Mouse (Mus musculus) left cerebral cortex, adult 8-10 months (tissue): Measurements from ENCODE around the gene Srp54a. TPM values are rescaled to one million over a fixed set of nuclear protein-coding genes. Genes with fewer than 3 reads are reported as not detected.
"Not testable (repeated sequence)": the region's sequence is repeated elsewhere in the genome, so short reads cannot be mapped to it uniquely, and the experiment has no call there.

Experiments
- DNase-seq, 2 experiments: peaks; one replicate each; pipeline ENCODE4 v3.0.0; 2022; ENCODE audit warnings: low spot score in 2 of 2
- total RNA-seq, 4 experiments: library from RNA; stranded (reverse); gene quantifications; 2 replicates each; pipeline ENCODE4 v1.2.4; 2022

The Srp54a gene
- 100 to 1,000 TPM in 2 of 4 experiments, 10 to 100 TPM in 2; 95.1 to 102 (median 100) TPM for total RNA-seq

- peak; percentile 84 to 93 for DNase-seq
Observed at GRCm38 (mm10) chr12:55079726-55080600, at the start of gene Srp54a, which contains the start of gene 2700097O09Rik. TSS of gene Srp54a (plus strand) at chr12:55080262. TSS of gene 2700097O09Rik (minus strand) at chr12:55080110.

DNA sequence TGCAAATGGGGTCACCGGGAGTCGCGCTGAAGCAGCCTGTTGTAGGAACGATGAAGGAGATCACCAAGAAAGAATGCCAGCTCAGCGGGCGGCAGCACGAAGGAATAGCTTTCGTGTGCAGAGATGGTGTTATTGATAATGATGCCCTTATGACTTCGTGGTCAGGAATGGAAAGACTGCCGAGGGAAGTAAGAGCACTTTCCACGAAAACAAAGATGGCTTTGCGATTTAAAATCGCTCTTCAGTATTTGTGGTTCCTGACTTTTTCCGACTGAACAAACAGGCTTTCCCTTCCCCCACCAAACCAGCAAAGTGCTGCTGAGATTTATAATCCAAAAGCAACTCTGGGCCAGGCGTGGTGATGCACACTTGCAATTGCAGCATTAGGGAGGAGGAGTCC is 39.1 kb upstream of the Srp54a start:
- DNase-seq: no peak

GRCm38 (mm10) chr12:55049731-55050353 is 30.2 kb upstream of the Srp54a start:
- no peak for DNase-seq

DNA sequence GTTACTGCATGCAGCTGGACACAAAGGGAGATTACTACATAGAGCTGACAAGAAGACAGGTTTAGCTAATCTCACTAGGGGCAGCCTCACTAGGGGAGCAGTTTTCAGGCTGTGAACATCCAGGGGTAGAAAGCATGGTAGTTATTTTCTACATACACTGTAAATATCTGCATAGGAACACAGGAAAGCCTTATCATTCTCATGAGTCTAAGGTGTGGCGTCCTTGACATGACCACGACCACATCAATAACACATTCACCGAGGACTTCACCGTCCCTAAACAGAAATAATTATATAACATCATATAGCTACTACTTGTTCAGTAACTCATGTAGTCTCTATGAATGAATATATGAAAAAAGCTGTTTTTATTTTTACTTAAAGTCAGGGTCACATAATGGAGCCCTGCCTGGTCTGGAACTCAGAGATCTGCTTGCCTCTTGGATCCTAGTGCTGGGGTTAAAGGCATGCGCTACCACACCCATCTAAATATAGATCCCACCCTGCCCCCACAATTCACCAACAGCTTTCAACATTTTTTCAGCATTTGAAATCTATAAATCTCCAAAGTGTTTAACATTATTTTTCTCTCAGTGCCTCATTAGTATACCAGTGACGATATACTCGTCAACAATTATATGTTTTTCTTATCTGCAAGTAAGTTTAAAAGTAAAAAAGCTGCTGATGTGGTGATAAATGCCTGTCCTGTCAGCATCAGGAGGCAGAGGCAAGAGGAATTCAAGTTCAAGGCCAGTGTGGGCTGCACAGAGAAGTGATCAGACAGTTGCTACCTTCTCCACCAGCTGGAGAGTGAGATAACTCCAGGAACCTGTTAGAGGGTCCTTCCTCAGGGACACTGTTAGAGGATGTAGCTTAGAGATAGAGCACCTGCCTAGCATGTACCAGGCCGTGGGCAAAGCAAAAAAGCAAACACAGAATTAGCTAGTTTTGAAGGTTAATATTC is 28.6 kb upstream of the Srp54a start:
- DNase-seq: no peak

DNA sequence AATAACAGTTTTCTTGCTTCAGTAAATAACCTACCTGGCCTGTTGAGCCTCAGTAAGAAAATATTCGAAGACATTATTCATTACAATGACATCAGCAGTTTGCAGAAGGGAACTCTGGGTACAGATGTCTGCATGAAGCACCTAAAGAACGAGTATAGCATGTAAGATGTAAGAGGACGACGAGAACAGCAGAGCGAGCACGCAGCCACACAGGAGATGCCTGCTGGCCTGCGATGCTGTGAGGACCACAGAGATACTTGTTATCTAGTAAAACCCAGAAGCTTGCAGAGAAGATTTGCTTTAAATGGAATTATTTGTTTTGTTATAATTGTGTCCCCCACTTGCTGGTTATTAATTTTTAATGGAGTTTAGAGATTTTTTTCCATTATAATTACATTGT is 26.8 kb upstream of the Srp54a start:
- no peak for DNase-seq

DNA sequence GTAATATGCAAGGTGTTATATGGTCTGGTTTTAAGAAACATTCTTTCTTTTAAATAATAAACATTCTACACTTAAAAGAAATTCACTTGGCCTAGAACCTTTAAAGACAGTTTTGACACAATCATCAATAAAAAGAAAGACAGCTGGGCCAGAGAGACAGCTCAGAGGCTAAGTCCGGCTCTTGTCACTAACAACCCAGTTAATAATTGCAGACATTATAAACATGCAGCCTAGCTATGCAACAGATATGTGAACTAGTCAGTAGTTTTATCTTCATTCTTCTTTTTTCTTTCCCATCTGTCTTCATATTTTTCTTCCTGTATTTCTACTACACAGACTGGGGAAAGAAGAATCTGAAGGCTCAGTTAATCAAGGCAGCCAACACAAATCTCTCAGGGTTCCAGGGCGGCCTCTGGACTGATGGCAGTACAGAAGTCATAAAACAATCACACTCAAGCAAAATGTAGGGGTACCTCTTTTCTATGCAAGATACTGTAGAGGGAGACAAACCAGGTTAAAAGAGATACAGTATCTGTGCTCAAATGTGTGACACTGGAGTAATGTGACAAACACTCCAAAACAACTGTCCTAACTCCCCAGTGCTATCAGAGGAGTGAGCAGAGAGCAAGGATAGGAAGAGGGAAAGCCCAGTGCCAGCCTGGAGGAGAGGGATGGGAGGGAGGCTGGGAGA is 25.4 kb upstream of the Srp54a start:
- no peak for DNase-seq

- DNase-seq: no peak
Observed at GRCm38 (mm10) chr12:55056703-55057102, 23.4 kb upstream of the Srp54a start.

DNA sequence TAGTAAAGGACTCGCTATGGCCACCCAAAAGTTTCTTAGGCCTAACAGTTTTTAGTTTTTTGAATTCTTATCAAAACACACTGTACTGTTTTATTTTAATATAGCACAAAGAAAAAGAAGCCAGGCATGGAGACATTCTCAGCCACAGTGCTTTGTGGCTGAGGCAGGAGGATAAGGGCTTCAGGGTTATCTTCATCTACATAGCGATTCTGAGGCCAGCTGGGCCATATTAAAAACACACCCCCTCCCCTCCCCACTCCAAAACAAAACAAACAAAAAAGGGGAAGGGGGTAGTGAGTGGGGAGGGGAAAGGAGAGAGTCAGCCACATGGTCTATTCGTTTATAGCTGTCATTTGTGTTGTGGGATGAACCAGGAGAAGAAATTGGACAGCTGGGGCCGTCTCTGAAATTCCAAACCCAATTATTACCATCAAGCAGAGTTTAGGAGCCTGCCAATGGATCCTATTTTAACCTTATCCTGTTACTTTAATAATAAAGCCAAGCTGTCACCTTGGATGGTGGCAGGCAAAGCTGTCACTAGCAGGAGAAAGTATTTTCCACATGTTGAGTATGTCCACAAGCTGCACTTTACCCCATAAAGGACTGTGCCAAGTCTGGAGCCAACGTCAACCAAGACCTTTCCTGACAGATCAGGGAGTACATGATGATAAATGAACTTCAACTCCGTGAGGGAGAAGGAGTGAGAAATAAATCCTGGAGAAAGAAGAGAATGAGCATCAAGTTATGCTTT is 21.0 kb upstream of the Srp54a start:
- DNase-seq: no peak

- no peak for DNase-seq
Observed at GRCm38 (mm10) chr12:55059812-55060211, 20.2 kb upstream of the Srp54a start.

- DNase-seq: no peak
Observed at GRCm38 (mm10) chr12:55060212-55060898, 19.7 kb upstream of the Srp54a start.

DNA sequence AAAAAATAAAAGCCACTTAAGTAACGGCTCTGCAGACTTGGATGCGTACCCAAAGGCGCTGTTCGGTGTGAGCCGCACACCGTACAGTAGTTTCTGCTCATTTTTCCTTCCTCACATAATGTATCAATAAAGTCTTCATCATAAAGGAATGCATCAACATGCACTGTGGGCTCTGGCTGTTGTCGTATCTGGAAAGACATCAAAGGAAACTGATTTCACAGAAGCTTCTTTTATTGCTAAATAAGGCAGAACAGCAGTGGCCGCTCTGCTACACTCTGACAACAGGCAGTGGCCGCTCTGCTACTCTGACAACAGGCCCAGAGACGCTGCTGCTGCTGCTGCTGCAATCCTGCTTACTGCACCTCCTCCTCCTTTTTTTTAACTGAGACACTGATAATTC is 19.1 kb upstream of the Srp54a start:
- no peak for DNase-seq

GRCm38 (mm10) chr12:55062141-55062540 is 17.9 kb upstream of the Srp54a start:
- DNase-seq: no peak

DNA sequence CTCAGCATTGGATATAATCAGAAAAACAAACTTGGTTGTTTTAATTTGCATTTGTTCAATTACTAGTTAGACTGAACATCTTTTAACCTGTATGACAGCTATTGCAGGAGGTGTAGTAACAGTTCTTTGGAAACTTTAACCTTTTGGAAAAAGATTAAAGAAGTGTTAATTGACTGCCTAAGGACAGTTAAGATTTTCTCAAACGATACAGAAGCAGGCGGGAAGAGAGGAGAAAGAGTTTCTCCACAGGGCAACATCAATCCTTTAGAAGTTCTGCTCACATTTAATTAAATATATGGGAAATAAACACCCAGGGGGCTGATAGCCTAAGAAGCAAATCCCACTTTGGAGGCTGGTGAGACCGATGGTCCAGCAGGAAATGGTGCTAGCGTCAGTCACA is 7.6 kb upstream of the Srp54a start:
- DNase-seq: no peak

DNA sequence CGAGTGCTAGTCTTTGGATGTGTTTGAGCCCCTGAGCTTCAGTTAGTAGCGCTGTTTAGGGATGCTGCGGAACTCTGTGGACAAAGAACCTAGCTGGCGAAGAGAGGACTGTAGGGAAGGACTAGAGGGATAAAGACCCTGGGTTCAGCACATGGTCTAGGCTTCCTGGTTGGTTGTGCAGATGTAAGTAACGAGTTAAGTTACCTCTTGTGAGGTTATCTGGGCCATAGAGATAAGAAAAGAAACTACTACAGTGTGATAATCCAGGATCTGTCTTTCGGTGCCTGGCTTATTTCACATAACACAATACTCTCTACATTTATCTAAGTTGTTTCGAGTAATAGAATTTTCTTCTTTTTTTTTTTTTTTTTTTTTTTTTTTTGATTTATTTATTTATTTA is 6.4 kb upstream of the Srp54a start:
- DNase-seq: no peak

DNA sequence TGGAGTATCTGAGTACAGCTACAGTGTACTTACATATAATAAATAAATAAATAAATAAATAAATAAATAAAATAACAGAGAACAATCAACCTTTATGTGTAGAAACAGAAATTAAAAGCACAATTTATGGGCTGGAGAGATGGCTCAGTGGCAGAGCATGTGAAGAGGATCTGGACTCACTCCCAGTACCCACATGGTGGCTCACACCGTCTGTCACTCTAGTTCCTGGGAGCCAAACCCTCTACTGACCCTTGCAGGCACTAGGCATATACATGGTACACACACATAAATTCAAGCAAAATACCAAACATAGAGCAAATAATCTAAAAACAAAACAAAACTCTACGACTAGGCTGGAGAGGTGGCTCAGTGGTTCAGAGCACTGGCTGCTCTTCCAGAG is 4.8 kb upstream of the Srp54a start:
- DNase-seq: no peak

DNA sequence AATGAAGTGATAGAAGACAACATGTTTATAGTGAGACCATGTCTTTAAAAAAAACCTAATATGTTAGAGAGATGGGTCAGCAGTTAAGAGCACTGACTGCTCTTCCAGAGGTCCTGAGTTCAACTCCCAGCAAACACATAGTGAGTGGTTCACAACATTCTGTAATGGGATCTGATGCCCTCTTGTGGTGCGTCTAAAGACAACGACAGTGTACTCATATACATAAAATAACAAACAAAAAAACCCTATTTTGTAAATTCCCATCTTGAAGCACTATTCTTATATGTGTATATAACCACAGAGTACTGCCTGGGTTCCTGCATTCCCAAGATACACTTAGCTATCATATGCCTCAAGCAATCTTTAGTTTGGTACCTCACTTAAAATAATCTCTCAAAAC is 1.4 kb upstream of the Srp54a start:
- DNase-seq: not testable (repeated sequence)

- not testable (repeated sequence) for DNase-seq
Observed at GRCm38 (mm10) chr12:55080601-55080942, 510 bp downstream of the Srp54a start.

- not testable (repeated sequence) for DNase-seq
Observed at GRCm38 (mm10) chr12:55092127-55092526, 12.1 kb downstream of the Srp54a start.

- DNase-seq: not testable (repeated sequence)
Observed at GRCm38 (mm10) chr12:55112616-55113015, 32.6 kb downstream of the Srp54a start.

- DNase-seq: not testable (repeated sequence)
Observed at GRCm38 (mm10) chr12:55124242-55124641, 44.2 kb downstream of the Srp54a start, which contains the start of gene Fam177a. TSS of gene Fam177a (plus strand) at chr12:55124469.
